Mouse (Mus musculus) forebrain, embryonic 15.5 days (tissue): ENCODE data around the gene Cabcoco1. TPM values are rescaled to one million over a fixed set of nuclear protein-coding genes. Genes with fewer than 3 reads are reported as not detected.

Experiments
- ATAC-seq: fragments of 200-750 bp; cut with Nextera tagmentation; replicated peaks from 2 replicates; pipeline ENCODE4 v1.8.0; 2017; ENCODE audit warnings: mild to moderate bottlenecking, moderate TSS enrichment, moderate library complexity
- H3K27ac ChIP-seq: fragments of 300-500 bp; sonication (generic); replicated peaks from 2 replicates; pipeline ENCODE4 v1.5.1; 2015; ENCODE audit warnings: mild to moderate bottlenecking, inconsistent platforms
- H3K27me3 ChIP-seq: fragments of 300-500 bp; sonication (generic); 2 replicates; pipeline ENCODE4 v1.6.1; 2015; ENCODE audit warnings: inconsistent platforms
- H3K36me3 ChIP-seq: fragments of 300-500 bp; sonication (generic); 2 replicates; pipeline ENCODE4 v1.6.1; 2015; ENCODE audit warnings: mild to moderate bottlenecking, inconsistent platforms
- H3K4me1 ChIP-seq: fragments of 300-500 bp; sonication (generic); 2 replicates; pipeline ENCODE4 v1.6.1; 2015; ENCODE audit warnings: inconsistent platforms
- H3K4me2 ChIP-seq: fragments of 300-500 bp; sonication (generic); replicated peaks from 2 replicates; pipeline ENCODE4 v1.6.1; 2015; ENCODE audit warnings: mild to moderate bottlenecking, inconsistent platforms
- H3K4me3 ChIP-seq: fragments of 300-500 bp; sonication (generic); 2 replicates; pipeline ENCODE4 v1.5.1; 2015; ENCODE audit warnings: mild to moderate bottlenecking, inconsistent platforms
- H3K9ac ChIP-seq: fragments of 300-500 bp; sonication (generic); replicated peaks from 2 replicates; pipeline ENCODE4 v1.6.1; 2015; ENCODE audit warnings: mild to moderate bottlenecking, inconsistent platforms
- H3K9me3 ChIP-seq: fragments of 300-500 bp; sonication (generic); 2 replicates; pipeline ENCODE4 v1.6.1; 2016; ENCODE audit warnings: inconsistent platforms
- WGBS: fragments of 180-500 bp; shearing (Covaris S2); methylation state at CpG from one replicate; pipeline ENCODE4 v1.1.7; 2015; ENCODE audit warnings: mixed read lengths; 5-methylcytosine and 5-hydroxymethylcytosine counted together
- polyA plus RNA-seq: library from polyadenylated mRNA; unstranded; fragments of >200 nt; fragmentation: Nextera tagmentation; extraction: Ambion mirVana; gene quantifications from 2 replicates; pipeline ENCODE4 v1.2.1, GENCODE M21; 2015

The Cabcoco1 gene
- 0.49 and 1.6 TPM in 2 replicates for polyA plus RNA-seq

DNA sequence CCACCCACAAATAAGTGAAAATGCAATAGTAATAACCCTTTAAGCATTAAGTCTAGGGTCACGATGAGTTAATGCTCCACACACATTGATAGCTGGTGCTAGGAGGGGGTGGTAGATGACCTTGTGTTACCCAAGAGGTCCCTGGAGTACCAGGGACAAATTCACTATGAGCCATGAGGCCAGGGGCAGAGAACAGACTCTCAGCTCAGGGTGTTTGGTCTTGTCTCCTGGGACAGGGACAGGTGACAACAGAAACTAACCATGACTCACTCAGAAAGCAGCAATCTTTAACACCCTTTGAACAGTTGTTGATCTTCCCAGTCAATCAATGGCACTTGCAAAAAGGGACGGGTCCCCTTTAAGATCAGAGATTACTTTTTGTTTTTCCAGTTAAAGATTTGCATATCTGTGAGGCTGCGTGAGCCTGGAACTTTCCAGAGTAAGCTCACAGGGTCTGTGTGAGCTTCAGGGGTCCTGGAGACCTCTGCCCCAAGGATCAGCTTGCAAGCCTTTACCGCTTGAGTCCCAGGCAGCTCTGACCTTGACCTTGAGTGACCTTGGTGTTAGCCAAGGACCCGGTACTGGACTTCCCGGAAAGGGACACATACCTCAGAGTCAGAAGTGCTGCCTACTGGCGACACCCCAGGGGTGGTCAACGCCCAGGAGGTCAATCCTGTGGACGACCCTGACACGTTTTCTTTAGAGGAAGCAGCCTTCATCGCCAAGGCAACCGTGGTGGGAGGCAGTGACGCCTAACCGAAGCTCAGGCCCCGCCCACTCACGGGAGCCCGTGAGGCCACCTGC is at the start of gene Cabcoco1:
TSS of gene Cabcoco1 (minus strand) at position 758 of the 804 bp plus-strand sequence.
- no peak for ATAC-seq
- WGBS = 19% methylated on average over 17 of the region's 17 CpGs
- no peak within 1 kb of the TSS for H3K9ac ChIP-seq

DNA sequence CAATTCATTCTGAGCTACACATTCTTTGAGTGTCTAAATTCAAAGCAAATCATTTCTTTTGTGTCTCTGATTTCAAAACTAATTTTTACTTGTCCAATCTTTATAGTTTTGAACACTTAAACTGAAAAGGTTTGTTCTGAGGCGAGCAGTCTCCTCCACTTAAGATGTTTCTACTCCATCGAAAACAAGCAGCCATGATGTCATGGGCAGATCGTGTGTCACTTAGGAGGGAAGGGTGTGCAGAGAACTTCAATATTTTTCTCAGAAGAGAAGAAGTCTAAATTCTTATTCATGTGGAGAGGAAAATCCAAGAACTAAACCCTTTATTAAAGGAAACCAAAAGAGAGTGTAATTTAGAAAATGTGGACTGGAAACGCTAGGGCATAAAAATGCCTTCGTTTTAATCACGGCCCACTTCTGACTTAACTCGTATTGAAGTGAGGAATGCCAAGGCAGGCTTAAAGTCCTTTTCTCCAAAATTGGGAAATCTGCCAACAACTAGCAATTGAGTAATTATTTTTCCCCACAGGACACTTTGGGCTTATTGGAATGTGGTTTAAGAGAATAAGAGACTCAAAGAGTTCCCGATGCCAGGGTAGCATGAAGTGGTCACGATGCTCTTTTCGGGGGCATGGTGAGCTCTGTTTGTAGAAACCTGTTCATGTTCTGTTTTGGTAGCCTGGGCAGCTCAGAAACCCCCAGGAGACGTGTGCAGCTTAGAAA is 48.0 kb upstream of the Cabcoco1 start:
- Histone ChIP-seq H3K9ac (no peak overlapping the region), H3K4me1 (peaks cover 7% of the 10 kb centered on the region; the same call in 1 of the 2 replicates), H3K4me3 (no peak overlapping the region), H3K27me3 (no peaks in the 10 kb centered on the region), H3K36me3 (no peaks in the 10 kb centered on the region), H3K4me2 (no peak overlapping the region), H3K9me3 (no peaks in the 10 kb centered on the region), H3K27ac (no peak overlapping the region)
- 29% methylated on average over 11 of the region's 11 CpGs for WGBS
- ATAC-seq = no peak; the same call in 1 of the 2 replicates

More for the DNA sequence above, at the start of gene Cabcoco1:
- Histone ChIP-seq H3K4me1 (peaks cover 20% of the 10 kb centered on the region), H3K4me2 (peak within 1 kb of the TSS; percentile 28), H3K4me3 (0 out of 2 replicates have a peak within 1 kb of the TSS, but pooled peaks have one; percentile 9), H3K9me3 (no peaks in the 10 kb centered on the region), H3K36me3 (no peaks in the 10 kb centered on the region), H3K27me3 (no peaks in the 10 kb centered on the region), H3K27ac (peak within 1 kb of the TSS; percentile 44; the same call in 1 of the 2 replicates)

DNA sequence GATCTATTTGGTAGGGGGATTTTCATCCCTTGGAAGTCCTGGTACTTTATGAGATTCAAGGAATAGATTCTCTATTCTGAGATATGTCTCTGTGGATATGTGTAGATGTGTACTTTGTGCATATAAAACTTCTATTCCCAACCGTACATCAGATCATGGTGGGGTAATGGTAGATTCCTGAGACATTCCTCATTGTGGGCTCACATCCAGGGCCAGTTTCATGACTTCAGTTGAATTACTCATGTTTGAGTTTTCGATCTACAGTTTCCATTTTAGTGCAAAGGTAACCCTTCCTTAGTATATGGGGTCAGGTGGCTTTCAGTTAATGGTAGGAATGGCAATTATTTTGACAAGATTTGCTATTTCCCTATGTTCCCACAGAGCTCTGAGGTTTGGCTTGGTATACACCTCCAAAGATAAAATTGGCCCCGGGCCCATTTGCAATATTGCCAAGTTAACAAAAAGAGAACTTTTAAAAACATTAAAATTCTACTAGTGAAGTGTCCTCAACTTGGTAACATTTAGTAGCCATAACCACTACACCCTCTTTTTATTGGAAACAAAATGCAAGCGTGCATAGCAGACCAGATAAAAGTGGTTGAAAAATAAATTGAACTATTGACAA is 45.8 kb upstream of the Cabcoco1 start:
- Histone ChIP-seq H3K9ac (no peak overlapping the region), H3K9me3 (no peaks in the 10 kb centered on the region), H3K4me1 (peaks cover 7% of the 10 kb centered on the region; the same call in 1 of the 2 replicates), H3K4me2 (no peak overlapping the region), H3K27me3 (no peaks in the 10 kb centered on the region), H3K27ac (no peak overlapping the region), H3K36me3 (no peaks in the 10 kb centered on the region), H3K4me3 (no peak overlapping the region)
- no peak for ATAC-seq
- WGBS = 90% methylated on average over 4 of the region's 4 CpGs

DNA sequence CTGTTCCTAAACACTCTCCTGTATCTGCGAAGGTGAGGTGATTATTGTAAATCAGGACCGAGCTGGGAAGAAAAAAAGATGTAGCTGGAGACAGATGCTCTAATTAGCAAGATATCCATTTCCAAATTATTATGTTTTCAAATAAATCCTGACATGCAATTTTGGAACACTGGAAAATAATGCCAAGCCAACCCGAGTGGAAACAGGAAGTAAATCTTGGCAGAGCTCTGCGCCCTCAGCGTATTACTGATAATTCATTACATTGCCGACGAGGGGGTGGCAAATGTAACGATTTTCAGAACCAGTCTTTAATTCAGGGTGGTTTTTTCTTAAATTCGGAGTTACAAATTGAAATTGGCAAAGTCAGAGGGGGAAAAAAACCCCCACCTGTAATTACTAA is 35.6 kb upstream of the Cabcoco1 start:
- H3K9me3 ChIP-seq = no peaks in the 10 kb centered on the region
- 65% methylated on average over 9 of the region's 9 CpGs for WGBS
- no peaks in the 10 kb centered on the region for H3K36me3 ChIP-seq

GRCm38 (mm10) chr10:68568172-68568571 is 26.5 kb upstream of the Cabcoco1 start:
- Histone ChIP-seq H3K36me3 (no peaks in the 10 kb centered on the region), H3K4me3 (no peak overlapping the region), H3K27me3 (no peaks in the 10 kb centered on the region), H3K4me2 (no peak overlapping the region), H3K4me1 (no peaks in the 10 kb centered on the region), H3K9ac (no peak overlapping the region), H3K9me3 (no peaks in the 10 kb centered on the region), H3K27ac (no peak overlapping the region)
- ATAC-seq = no peak

More for the DNA sequence above, 35.6 kb upstream of the Cabcoco1 start:
- Histone ChIP-seq H3K9ac (no peak overlapping the region), H3K27ac (no peak overlapping the region), H3K4me1 (no peaks in the 10 kb centered on the region), H3K27me3 (no peaks in the 10 kb centered on the region), H3K4me2 (no peak overlapping the region), H3K4me3 (no peak overlapping the region)
- no peak for ATAC-seq

DNA sequence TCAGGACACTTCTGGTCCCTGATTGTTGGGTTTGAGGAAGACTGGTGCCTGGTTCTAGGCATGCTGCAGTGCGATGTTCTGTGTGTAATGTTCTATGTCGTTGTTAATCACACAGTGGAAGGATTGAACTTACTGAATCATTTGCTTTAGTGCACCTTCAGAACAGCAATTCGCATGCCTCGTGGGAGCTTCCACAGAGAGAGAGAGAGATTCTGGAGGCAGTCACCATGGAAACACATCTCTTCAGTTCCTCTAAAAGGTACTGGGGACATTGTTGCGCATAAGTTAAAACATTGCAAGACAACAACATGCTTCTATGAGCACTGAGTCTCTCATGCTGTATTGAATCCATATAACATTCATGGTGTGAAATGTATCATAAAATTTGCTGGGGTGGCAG is 20.6 kb upstream of the Cabcoco1 start:
- Histone ChIP-seq H3K4me2 (no peak overlapping the region), H3K27me3 (no peaks in the 10 kb centered on the region), H3K36me3 (no peaks in the 10 kb centered on the region), H3K27ac (no peak overlapping the region), H3K4me1 (peaks cover 11% of the 10 kb centered on the region; the same call in 1 of the 2 replicates), H3K9me3 (no peaks in the 10 kb centered on the region), H3K9ac (no peak overlapping the region), H3K4me3 (no peak overlapping the region)
- no peak for ATAC-seq
- 72% methylated on average over 5 of the region's 5 CpGs for WGBS

GRCm38 (mm10) chr10:68558828-68559219 is 17.1 kb upstream of the Cabcoco1 start:
- no peak overlapping the region for H3K4me3 ChIP-seq
- H3K36me3 ChIP-seq = no peaks in the 10 kb centered on the region
- no peak overlapping the region for H3K9ac ChIP-seq
- ATAC-seq = peak; percentile 51; the same call in 1 of the 2 replicates
- WGBS = 18% methylated on average over 4 of the region's 4 CpGs
- H3K9me3 ChIP-seq = no peaks in the 10 kb centered on the region
- no peak overlapping the region for H3K4me2 ChIP-seq
- peaks cover 11% of the 10 kb centered on the region; the same call in 1 of the 2 replicates for H3K4me1 ChIP-seq
- no peaks in the 10 kb centered on the region for H3K27me3 ChIP-seq
- H3K27ac ChIP-seq = no peak overlapping the region

GRCm38 (mm10) chr10:68558105-68558827 is 16.6 kb upstream of the Cabcoco1 start:
- ATAC-seq = peak; percentile 58; the same call in 1 of the 2 replicates
- no peaks in the 10 kb centered on the region for H3K36me3 ChIP-seq
- 29% methylated on average over 13 of the region's 13 CpGs for WGBS
- H3K4me2 ChIP-seq = no peak overlapping the region
- H3K27me3 ChIP-seq = no peaks in the 10 kb centered on the region
- H3K9ac ChIP-seq = no peak overlapping the region
- H3K27ac ChIP-seq = peak overlapping the region; percentile 32; the same call in 1 of the 2 replicates
- H3K9me3 ChIP-seq = no peaks in the 10 kb centered on the region
- H3K4me3 ChIP-seq = no peak overlapping the region
- H3K4me1 ChIP-seq = peaks cover 11% of the 10 kb centered on the region; the same call in 1 of the 2 replicates

DNA sequence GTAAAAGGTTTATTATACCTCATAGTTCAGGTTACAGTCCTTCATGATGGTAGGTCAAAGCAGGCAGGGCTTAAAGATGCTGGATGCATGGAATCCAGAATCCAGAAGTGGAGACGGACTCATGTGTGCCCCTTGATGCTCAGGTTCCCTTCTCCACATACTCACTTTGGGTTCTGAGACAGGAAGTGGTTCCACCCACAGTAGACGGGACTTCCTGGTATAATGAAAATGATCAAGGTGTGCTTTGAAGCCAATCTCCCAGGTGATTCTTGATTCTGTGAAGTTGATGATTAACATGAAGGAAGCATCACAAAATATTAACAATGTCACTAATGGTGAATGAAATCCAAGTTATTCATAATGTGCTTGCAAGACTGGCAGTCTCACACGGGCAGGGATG is 12.0 kb upstream of the Cabcoco1 start:
- 93% methylated on average over 3 of the region's 3 CpGs for WGBS
- H3K4me3 ChIP-seq = no peak overlapping the region
- H3K9ac ChIP-seq = no peak overlapping the region
- no peak overlapping the region for H3K27ac ChIP-seq
- no peaks in the 10 kb centered on the region for H3K36me3 ChIP-seq
- H3K27me3 ChIP-seq = no peaks in the 10 kb centered on the region
- no peaks in the 10 kb centered on the region for H3K9me3 ChIP-seq
- H3K4me2 ChIP-seq = no peak overlapping the region
- peaks cover 8% of the 10 kb centered on the region; the same call in 1 of the 2 replicates for H3K4me1 ChIP-seq
- no peak for ATAC-seq

- WGBS = 90% methylated on average over 2 of the region's 2 CpGs
- H3K9ac ChIP-seq = no peak overlapping the region
These were observed 10.9 kb upstream of the Cabcoco1 start for GRCm38 (mm10) chr10:68552556-68552955.

GRCm38 (mm10) chr10:68551316-68551715 is 9.6 kb upstream of the Cabcoco1 start:
- H3K4me1 ChIP-seq = no peaks in the 10 kb centered on the region
- no peak overlapping the region for H3K9ac ChIP-seq
- no peak overlapping the region for H3K27ac ChIP-seq
- no peaks in the 10 kb centered on the region for H3K36me3 ChIP-seq
- no peaks in the 10 kb centered on the region for H3K9me3 ChIP-seq
- H3K4me3 ChIP-seq = no peak overlapping the region
- 88% methylated on average over 7 of the region's 7 CpGs for WGBS
- no peaks in the 10 kb centered on the region for H3K27me3 ChIP-seq
- H3K4me2 ChIP-seq = no peak overlapping the region
- ATAC-seq = no peak

More at GRCm38 (mm10) chr10:68552556-68552955, 10.9 kb upstream of the Cabcoco1 start:
- Histone ChIP-seq H3K27ac (no peak overlapping the region), H3K36me3 (no peaks in the 10 kb centered on the region), H3K4me2 (no peak overlapping the region), H3K27me3 (no peaks in the 10 kb centered on the region), H3K4me1 (no peaks in the 10 kb centered on the region), H3K4me3 (no peak overlapping the region), H3K9me3 (no peaks in the 10 kb centered on the region)
- ATAC-seq = no peak
